Comparison of ENCODE assay signal across 20 mouse cellular contexts in the genomic region with DNA sequence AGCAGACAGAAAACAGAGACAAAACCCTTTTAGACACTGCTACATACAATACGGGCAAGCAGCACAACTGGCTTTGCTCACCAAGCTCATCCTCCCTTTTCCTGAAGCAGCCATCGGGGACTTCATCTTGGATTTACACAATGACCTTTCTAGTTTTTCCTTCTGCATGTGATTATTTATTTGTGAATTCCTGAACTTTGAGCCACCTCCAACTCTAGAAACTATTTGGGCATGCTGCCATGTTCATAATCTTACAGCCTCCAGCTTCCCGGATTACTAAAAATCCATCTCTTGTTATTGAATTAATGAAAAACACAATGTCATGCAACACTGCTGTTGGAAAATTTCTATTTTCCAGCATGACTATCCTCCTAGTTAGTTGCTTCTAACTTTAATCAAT.
DNase-seq lines count a peak whose midpoint lies in the region; ATAC-seq and TF ChIP-seq lines count a peak whose summit lies in the region.
"Had no signal": no experiment of that assay in that cellular context is flagged by ENCODE, and none has a peak within 500 bp of the region (broad histone marks: within the 10 kb centered on the region; RNA-seq: fewer than 3 reads in every experiment).

No protein-coding gene starts in this region.

- no peaks in the 10 kb centered on the region for H3K36me3 ChIP-seq in liver, adult 2 months (ENCODE audit: control insufficient read depth, insufficient read depth, low read length)
- H3K36me3 ChIP-seq in liver, embryonic 12.5 days, result no peaks in the 10 kb centered on the region
- H3K36me3 ChIP-seq: midbrain, embryonic 12.5 days; neural tube, embryonic 13.5 days; stomach, embryonic 15.5 days had no signal

- H3K9me3 ChIP-seq in liver, embryonic 12.5 days (replicated peaks), result no peaks in the 10 kb centered on the region
- H3K9me3 ChIP-seq: midbrain, embryonic 12.5 days; neural tube, embryonic 13.5 days; stomach, embryonic 15.5 days had no signal

- no peak overlapping the region for H3K4me3 ChIP-seq in liver, adult 2 months (ENCODE audit: insufficient read depth, low read depth, low read length)
- H3K4me3 ChIP-seq in liver, embryonic 12.5 days, result no peak overlapping the region
- H3K4me3 ChIP-seq: heart, adult 2 months; midbrain, embryonic 12.5 days; neural tube, embryonic 13.5 days; stomach, embryonic 15.5 days had no signal

- peak; percentile 14 to 20 for DNase-seq in heart, postnatal 10 days
- DNase-seq in heart, postnatal 36 days, result no peak
- peak; percentile 19 for DNase-seq in liver, adult 2 months (ENCODE audit: extremely low read depth, low read depth, low spot score)
- peak; percentile 8 for DNase-seq in adipocyte (ENCODE audit: low spot score)
- DNase-seq in skeletal muscle tissue, adult 2 months (ENCODE audit: low read depth, low spot score), result peak; percentile 3
- no peak for DNase-seq in frontal cortex, postnatal 14 days (ENCODE audit: low spot score in 2 of 2)
- DNase-seq: adrenal gland, adult 8-10 months; cerebellum, adult 8-10 months; forebrain, postnatal 0 days; heart, adult 2 months; right cerebral cortex, postnatal 14 days; thymus, adult 18-20 months; thymus, postnatal 4 days had no signal

- no peaks in the 10 kb centered on the region for H3K27me3 ChIP-seq in liver, adult 2 months (ENCODE audit: control insufficient read depth, insufficient read depth, low read length)
- no peaks in the 10 kb centered on the region for H3K27me3 ChIP-seq in liver, embryonic 12.5 days (replicated peaks)
- H3K27me3 ChIP-seq: CH12.LX; midbrain, embryonic 12.5 days; neural tube, embryonic 13.5 days; stomach, embryonic 15.5 days had no signal

- no peak for TF ChIP-seq POLR2A in liver, adult 2 months (IDR thresholded peaks at IDR 0.05; ENCODE audit: extremely low read depth, insufficient read depth, low read length)

- peaks cover 1% of the 10 kb centered on the region; the same call in 1 of the 2 replicates for H3K4me1 ChIP-seq in liver, adult 2 months (ENCODE audit: control insufficient read depth, insufficient read depth, low read length)
- no peaks in the 10 kb centered on the region for H3K4me1 ChIP-seq in liver, embryonic 12.5 days
- H3K4me1 ChIP-seq: midbrain, embryonic 12.5 days; neural tube, embryonic 13.5 days; stomach, embryonic 15.5 days had no signal

- H3K9ac ChIP-seq in liver, adult 2 months (ENCODE audit: low read depth, low read length), result no peak overlapping the region
- no peak overlapping the region for H3K9ac ChIP-seq in liver, embryonic 12.5 days
- H3K9ac ChIP-seq: forebrain, postnatal 0 days; liver, embryonic 14.5 days; midbrain, embryonic 12.5 days; neural tube, embryonic 13.5 days; stomach, embryonic 15.5 days had no signal

- H3K27ac ChIP-seq in liver, adult 2 months (replicated peaks; ENCODE audit: insufficient read depth, low read depth, low read length), result no peak overlapping the region
- H3K27ac ChIP-seq in liver, embryonic 12.5 days, result no peak overlapping the region
- H3K27ac ChIP-seq: heart, adult 2 months; liver, embryonic 14.5 days; midbrain, embryonic 12.5 days; neural tube, embryonic 13.5 days; stomach, embryonic 15.5 days had no signal

- intact Hi-C loops in heart, postnatal 10 days (cut with DNase I), result no loop called here
- intact Hi-C loops in heart, postnatal 36 days (cut with DNase I), result no loop called here

- TF ChIP-seq CTCF in liver, adult 2 months (IDR thresholded peaks at IDR 0.05; ENCODE audit: low read depth, low read length), result no peak

- WGBS in liver, adult 2 months, result 55% methylated on average over 3 of the region's 3 CpGs
- 75% methylated on average over 3 of the region's 3 CpGs for WGBS in liver, embryonic 12.5 days (ENCODE audit: insufficient replicate concordance)

- no peak for ATAC-seq in liver, embryonic 12.5 days
- ATAC-seq: forebrain, postnatal 0 days; hindbrain, embryonic 16.5 days had no signal

- no peak overlapping the region for H3K4me2 ChIP-seq in liver, embryonic 12.5 days
- H3K4me2 ChIP-seq: midbrain, embryonic 12.5 days; neural tube, embryonic 13.5 days; stomach, embryonic 15.5 days had no signal

- H3K79me2 ChIP-seq in liver, adult 2 months (ENCODE audit: control insufficient read depth, insufficient read depth, low read length), result no peaks in the 10 kb centered on the region

Comparison
In these comparisons a context has a peak if more than half of its experiments do, and no peak if none do; other contexts are left out.
1. DNase-seq: peak in heart, postnatal 10 days (2 of 2), liver, adult 2 months (single experiment), adipocyte (single experiment) and skeletal muscle tissue, adult 2 months (single experiment); none in heart, postnatal 36 days (0 of 2) and frontal cortex, postnatal 14 days (0 of 2).